Mouse (Mus musculus): Measurements from ENCODE around the gene Zdhhc20.
A peak's percentile ranks its signal among the peaks of the same experiment; 100 is the strongest.
"Not testable (repeated sequence)": the region's sequence is repeated elsewhere in the genome, so short reads cannot be mapped to it uniquely, and the experiment has no call there.

Gene Zdhhc20

DNA sequence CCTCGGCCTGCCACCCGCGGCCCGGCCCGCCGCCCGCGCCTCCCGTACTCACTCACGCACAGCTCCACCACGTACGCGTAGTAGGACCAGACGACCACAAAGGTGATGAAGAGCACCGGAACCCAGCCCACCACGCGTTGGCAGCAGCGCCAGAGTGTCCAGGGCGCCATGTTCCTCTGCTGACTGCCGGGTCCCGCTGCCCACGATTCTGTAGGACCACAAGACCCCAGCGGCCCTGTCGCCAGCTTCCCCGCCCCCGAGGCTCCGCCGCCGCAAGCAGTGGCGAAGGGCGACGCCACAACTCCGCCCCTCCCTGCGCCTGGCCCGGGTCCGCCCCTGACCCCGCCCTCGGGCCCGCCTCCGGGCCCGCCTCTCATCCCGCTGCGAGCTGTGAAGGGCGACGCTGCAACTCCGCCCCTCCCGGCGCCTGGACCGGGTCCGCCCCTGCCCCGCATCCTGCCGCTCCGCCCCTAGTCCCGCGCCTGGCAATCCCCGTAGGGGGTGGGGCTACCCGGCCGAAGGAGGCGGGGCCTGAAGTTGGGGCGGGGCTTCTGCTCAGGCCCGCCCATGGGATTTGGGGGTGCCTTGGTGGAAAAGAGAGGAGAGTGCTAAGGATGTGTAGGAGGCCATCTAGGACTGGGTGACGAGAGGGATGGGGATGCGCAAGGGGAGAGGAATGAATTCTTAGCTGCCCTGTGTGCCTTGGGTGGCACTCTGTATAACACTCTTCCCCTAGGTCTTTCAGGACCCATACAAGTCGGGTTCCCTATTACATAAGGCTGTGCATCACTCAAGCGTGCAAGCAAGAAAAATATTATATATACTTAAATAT is at the start of gene Zdhhc20:
Gene Zdhhc20, minus strand, starts transcription at position 266 of the 832 bp plus-strand sequence.
- DNase-seq: peak; percentile 98

- no peak for DNase-seq
Observed at GRCm38 (mm10) chr14:57937297-57937696, 47.2 kb upstream of the Zdhhc20 start.

DNA sequence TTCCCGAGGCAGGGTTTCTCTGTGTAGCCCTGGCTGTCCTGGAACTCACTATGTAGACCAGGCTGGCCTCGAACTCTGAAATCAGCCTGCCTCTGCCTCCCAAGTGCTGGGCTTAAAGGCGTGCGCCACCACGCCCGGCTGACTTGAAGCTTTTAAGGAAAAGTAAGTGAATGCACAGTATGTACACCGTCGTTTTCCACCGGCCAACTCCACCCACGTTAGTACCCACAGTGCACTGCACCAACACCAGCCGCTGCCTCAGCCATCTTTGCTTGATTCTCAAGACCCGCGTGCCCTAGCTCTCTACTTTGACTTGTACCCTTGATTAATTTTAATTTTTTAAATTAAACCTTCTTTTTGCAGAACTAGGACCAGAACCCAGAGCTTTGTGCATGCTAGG is 44.6 kb upstream of the Zdhhc20 start:
- DNase-seq: no peak

- no peak for DNase-seq
Observed at GRCm38 (mm10) chr14:57933608-57934007, 43.5 kb upstream of the Zdhhc20 start.

DNA sequence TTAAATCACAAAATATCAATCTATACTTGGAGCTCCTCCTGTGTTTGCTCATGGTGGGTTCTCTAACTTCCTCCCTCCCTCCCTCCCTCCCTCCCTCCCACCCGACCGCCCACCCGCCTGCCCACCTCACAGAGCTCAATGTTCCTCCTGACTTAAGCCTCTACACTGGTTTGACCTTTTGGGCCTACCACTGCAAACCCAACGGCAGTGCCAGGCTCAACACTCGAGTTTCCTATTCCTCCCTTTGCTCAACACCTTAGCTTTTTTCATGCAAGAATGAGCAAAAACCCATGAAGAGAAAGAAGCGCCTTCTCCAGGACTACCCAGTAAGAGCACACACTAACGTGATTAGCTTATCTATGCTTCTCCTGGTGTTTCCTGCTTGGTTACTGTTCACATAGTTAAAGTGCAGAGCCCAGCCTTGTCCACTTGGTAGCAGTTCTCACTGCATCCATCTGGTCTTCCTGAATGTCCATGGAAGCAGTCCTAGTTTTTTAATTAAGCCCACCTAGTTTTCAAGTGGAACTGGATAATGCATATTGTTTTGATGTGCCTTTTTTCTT is 42.9 kb upstream of the Zdhhc20 start:
- DNase-seq: no peak

DNA sequence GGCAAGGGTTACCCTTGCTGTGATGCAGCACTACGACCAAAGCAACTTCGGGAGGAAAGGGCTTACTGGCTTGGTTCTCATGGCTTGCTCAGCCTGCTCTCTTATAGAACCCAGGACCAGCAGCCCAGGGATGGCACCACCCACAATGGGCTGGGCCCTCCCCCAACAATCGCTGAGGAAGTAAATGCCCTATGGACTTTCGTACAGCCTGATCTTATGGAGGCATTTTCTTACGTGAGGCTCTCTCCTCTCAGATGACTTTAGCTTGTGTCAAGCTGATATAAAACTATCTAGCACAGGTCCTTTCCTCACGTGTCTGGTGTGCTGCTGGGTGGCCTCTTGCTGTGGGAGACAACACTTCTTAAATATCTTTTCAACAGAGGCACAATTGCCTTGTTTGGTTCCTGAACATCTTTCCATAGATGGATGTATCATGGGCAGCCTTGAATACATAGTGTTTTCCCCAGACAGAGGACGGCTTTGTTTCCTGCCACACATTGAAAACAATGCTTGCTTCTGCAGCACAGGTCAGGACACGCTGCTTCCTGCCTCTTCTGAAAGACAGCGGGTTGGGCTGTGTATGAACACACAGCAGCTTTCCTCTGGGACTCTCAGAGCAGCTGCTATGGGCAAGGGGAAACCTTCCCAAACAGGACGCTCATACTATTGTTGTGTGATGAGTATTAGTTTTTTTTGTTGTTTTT is 31.5 kb upstream of the Zdhhc20 start:
- no peak for DNase-seq

DNA sequence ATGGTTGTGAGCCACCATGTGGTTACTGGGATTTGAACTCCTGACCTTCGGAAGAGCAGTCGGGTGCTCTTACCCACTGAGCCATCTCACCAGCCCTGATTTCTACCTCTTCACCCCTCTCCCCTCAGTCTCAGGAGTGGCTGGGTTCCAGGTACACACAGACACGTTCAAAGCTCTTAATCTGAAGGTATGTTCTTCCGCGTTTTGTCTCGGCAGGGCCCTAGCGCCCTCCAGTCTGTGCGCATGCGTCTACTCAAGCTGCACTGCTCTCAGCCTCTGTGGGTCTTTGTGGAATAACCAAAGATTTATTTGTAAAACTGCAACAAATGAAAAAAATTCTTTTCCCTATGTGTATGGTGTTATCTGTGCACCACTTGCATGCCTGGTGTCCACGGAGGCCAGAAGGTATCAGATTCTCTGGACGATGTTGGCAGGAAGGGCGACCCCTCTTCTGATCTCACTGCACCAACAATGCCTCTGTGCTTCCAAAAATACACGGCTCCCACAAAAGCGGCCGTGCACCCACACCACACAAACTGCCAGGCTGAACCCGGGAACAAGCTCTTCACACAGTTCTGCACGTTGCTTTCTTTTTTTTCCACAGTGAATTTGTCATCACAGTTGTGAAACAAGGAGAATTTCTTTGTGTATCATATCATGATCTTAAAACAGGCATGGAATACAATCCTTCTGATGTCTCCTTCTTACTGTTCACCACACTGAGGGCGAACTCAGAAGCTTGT is 30.7 kb upstream of the Zdhhc20 start:
- DNase-seq: no peak

GRCm38 (mm10) chr14:57919148-57919875 is 29.2 kb upstream of the Zdhhc20 start:
- DNase-seq: no peak

GRCm38 (mm10) chr14:57915341-57915740 is 25.3 kb upstream of the Zdhhc20 start:
- DNase-seq: no peak

- DNase-seq: not testable (repeated sequence)
Observed at GRCm38 (mm10) chr14:57912211-57913007, 22.3 kb upstream of the Zdhhc20 start.

DNA sequence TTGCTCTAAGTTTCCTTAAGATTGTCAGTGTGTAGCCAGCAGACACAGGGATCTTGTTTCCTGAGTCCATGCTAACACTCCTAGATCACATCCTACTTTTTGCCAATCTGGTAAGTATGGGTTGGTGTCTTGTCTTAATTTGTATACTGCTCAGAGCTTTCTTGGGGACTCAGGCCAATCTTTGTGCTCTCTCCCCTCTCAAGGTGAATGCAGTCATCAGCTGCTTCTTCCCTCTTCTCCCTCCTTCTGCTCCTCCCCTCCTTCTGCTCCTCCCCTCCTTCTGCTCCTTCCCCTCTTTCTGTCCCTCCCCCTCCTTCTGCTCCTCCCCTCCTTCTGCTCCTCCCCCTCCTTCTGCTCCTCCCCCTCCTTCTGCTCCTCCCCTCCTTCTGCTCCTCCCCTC is 21.7 kb upstream of the Zdhhc20 start:
- DNase-seq: not testable (repeated sequence)

- DNase-seq: no peak
Observed at GRCm38 (mm10) chr14:57911316-57911715, 21.2 kb upstream of the Zdhhc20 start.

- peak; percentile 85 to 87 for DNase-seq
Observed at GRCm38 (mm10) chr14:57910501-57911068, 20.5 kb upstream of the Zdhhc20 start.

GRCm38 (mm10) chr14:57909297-57909696 is 19.2 kb upstream of the Zdhhc20 start:
- no peak for DNase-seq

- peak; percentile 34 to 45 for DNase-seq
Observed at GRCm38 (mm10) chr14:57908431-57908830, 18.4 kb upstream of the Zdhhc20 start.

- DNase-seq: no peak
Observed at GRCm38 (mm10) chr14:57901998-57902397, 11.9 kb upstream of the Zdhhc20 start.

DNA sequence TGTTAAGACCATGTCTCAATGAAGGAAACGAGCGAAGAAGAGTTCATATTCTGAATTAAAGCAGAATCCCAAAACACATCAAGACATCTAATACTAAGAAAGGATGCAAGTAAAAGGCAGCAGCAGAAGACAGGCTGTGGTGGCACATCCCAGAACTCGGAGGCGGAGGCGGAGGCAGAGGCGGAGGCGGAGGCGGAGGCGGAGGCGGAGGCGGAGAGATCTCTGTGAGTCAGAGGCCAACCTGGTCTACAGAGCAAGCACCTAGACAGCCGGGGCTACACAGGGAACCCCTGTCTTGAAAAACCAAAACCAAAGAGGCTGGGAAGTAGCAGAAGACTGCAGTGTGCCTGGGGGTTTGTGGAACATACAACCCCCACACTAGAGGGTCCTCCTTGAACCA is 6.8 kb upstream of the Zdhhc20 start:
- no peak for DNase-seq

GRCm38 (mm10) chr14:57896088-57896871 is 6.2 kb upstream of the Zdhhc20 start:
- DNase-seq: not testable (repeated sequence)

- DNase-seq: no peak
Observed at GRCm38 (mm10) chr14:57894346-57894745, 4.3 kb upstream of the Zdhhc20 start.

- DNase-seq: no peak
Observed at GRCm38 (mm10) chr14:57892961-57893360, 2.9 kb upstream of the Zdhhc20 start.
